Mouse (Mus musculus): ENCODE measurements around the gene Crmp1.

DNA sequence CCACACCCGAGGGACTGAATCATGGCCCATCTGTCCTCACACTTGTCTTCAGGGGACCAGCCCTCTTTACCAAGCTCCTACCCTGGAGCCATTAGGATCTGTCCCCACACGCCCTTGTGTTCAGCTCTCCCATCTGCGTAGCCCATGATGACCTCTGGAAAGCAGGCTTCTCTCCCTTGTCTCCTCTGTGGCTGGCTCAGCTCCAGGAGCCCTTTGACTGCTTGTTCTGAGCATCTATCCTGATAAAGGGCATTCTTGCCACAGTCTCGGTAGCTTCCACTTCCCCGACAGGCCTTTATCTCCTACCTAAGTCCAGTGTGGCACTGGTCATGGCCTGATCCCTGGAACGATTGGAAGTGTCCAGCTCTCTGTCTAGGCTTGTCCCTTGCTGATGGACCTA, 84.9 kb downstream of the Crmp1 start:
- TF ChIP-seq POLR2A (IDR thresholded peaks at IDR 0.05; ENCODE audit: low read depth, low read length) (no peak), CTCF (IDR thresholded peaks at IDR 0.05; ENCODE audit: extremely low read depth, insufficient read length, insufficient replicate concordance, low read depth, low read length) (no peak)
